Mouse (Mus musculus) kidney, embryonic 15.5 days (tissue): ENCODE measurements around the gene Plekhj1. TPM values are rescaled to one million over a fixed set of nuclear protein-coding genes. Genes with fewer than 3 reads are reported as not detected.

Experiments used
- ATAC-seq: fragments of 200-750 bp; cut with Nextera tagmentation; replicated peaks from 2 replicates; pipeline ENCODE4 v1.8.0; 2017; ENCODE audit warnings: moderate TSS enrichment; ENCODE audit not compliant: low FRiP score
- H3K27ac ChIP-seq: fragments of 300-500 bp; sonication (generic); 2 replicates; pipeline ENCODE4 v1.5.1; 2015; ENCODE audit warnings: mild to moderate bottlenecking, inconsistent platforms
- H3K27me3 ChIP-seq: fragments of 300-500 bp; sonication (generic); 2 replicates; pipeline ENCODE4 v1.6.1; 2015; ENCODE audit warnings: inconsistent platforms
- H3K36me3 ChIP-seq: fragments of 300-500 bp; sonication (generic); 2 replicates; pipeline ENCODE4 v1.6.1; 2015; ENCODE audit warnings: inconsistent platforms
- H3K4me1 ChIP-seq: fragments of 300-500 bp; sonication (generic); 2 replicates; pipeline ENCODE4 v1.6.1; 2015; ENCODE audit warnings: inconsistent platforms
- H3K4me2 ChIP-seq: fragments of 300-500 bp; sonication (generic); 2 replicates; pipeline ENCODE4 v1.6.1; 2015; ENCODE audit warnings: moderate library complexity, mild to moderate bottlenecking, inconsistent platforms
- H3K4me3 ChIP-seq: fragments of 300-500 bp; sonication (generic); replicated peaks from 2 replicates; pipeline ENCODE4 v1.5.1; 2015; ENCODE audit warnings: mild to moderate bottlenecking, inconsistent platforms
- H3K9ac ChIP-seq: fragments of 300-500 bp; sonication (generic); 2 replicates; pipeline ENCODE4 v1.6.1; 2015; ENCODE audit warnings: mild to moderate bottlenecking, inconsistent platforms
- H3K9me3 ChIP-seq: fragments of 300-500 bp; sonication (generic); replicated peaks from 2 replicates; pipeline ENCODE4 v1.6.1; 2016; ENCODE audit warnings: inconsistent platforms
- WGBS: fragments of 180-500 bp; shearing (Covaris S2); methylation state at CpG from one replicate; pipeline ENCODE4 v1.1.7; 2015; ENCODE audit warnings: mixed read lengths; 5-methylcytosine and 5-hydroxymethylcytosine counted together
- polyA plus RNA-seq: library from polyadenylated mRNA; unstranded; fragments of >200 nt; fragmentation: Nextera tagmentation; extraction: Ambion mirVana; gene quantifications from 2 replicates; pipeline ENCODE4 v1.2.1, GENCODE M21; 2015

The Plekhj1 gene
- polyA plus RNA-seq, 1 experiment from 2014 or later, result 126 TPM

DNA sequence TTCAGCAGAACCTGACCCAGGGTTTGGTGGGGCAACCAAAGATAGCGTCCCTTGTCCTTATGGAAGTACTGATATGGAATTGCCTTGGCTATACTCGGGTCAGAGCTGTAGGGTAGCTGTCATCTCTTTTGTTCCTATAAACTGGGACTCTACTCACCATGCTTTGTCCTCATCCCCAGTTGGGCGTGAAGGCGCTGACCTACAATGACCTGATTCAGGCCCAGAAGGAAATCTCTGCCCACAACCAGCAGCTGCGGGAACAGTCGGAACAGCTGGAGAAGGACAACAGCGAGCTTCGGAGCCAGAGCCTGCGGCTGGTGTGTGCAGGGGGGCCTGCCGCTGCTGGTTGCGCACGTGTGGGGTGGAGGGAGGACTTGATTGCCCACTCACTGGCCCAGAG is 13.6 kb downstream of the Plekhj1 start:
- WGBS, result 86% methylated on average over 12 of the region's 12 CpGs

DNA sequence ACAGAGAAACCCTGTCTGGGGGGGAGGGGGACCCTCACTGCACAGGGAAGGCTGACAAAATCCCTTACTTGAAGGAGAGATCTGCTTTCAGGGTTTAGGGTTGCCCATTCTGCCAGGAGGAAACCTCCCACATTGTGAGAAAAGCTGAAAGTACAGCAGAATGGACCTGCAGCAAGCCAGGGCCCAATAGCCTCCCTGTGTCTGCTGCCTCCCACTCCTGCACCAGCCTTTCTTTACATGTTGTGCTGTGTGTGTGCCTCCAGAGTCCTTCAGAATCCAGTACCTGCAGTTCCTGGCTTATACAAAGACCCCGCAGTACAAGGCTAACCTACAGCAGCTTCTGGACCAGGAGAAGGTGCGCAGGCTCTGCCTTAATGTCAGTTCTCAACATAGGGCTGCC is 14.1 kb downstream of the Plekhj1 start:
- no peaks in the 10 kb centered on the region for H3K9me3 ChIP-seq
- H3K4me3 ChIP-seq, result no peak overlapping the region
- H3K36me3 ChIP-seq, result peaks cover 100% of the 10 kb centered on the region
- H3K4me2 ChIP-seq, result no peak overlapping the region
- H3K4me1 ChIP-seq, result no peaks in the 10 kb centered on the region
- H3K9ac ChIP-seq, result no peak overlapping the region
- H3K27ac ChIP-seq, result no peak overlapping the region
- no peak for ATAC-seq
- H3K27me3 ChIP-seq, result no peaks in the 10 kb centered on the region
- WGBS, result 100% methylated on average over 2 of the region's 2 CpGs

More for the DNA sequence above, 13.6 kb downstream of the Plekhj1 start:
- peaks cover 99% of the 10 kb centered on the region for H3K36me3 ChIP-seq
- H3K4me1 ChIP-seq, result no peaks in the 10 kb centered on the region
- no peak overlapping the region for H3K4me3 ChIP-seq
- no peak overlapping the region for H3K27ac ChIP-seq
- no peak overlapping the region for H3K4me2 ChIP-seq
- ATAC-seq, result no peak
- H3K9ac ChIP-seq, result no peak overlapping the region
- no peaks in the 10 kb centered on the region for H3K9me3 ChIP-seq
- H3K27me3 ChIP-seq, result no peaks in the 10 kb centered on the region

- no peak for ATAC-seq
- Histone ChIP-seq H3K36me3 (peaks cover 100% of the 10 kb centered on the region), H3K27me3 (no peaks in the 10 kb centered on the region), H3K9ac (no peak overlapping the region), H3K4me2 (no peak overlapping the region), H3K4me1 (no peaks in the 10 kb centered on the region), H3K27ac (no peak overlapping the region), H3K4me3 (no peak overlapping the region), H3K9me3 (no peaks in the 10 kb centered on the region)
These were observed 18.9 kb downstream of the Plekhj1 start for GRCm38 (mm10) chr10:80779565-80779964.

DNA sequence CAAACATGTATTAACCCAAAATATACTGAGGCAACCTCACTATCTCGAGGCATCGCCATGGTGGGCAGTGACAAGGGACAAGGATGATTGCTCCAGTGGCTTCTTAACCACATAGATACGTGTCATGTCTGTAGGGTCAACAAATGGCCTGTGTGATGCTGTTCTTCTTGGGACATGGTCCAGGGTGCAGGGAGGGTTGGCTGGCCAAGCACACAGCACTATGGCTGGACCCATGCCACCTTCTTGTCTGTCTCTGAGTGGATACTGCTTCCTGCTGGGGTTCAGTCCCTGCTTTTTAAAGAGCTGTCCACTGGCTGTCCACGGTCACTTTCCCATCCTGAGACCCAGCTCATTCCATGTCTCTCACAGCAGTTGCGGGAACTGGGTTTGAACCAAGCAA is 21.3 kb downstream of the Plekhj1 start:
- H3K27me3 ChIP-seq, result no peaks in the 10 kb centered on the region
- no peaks in the 10 kb centered on the region for H3K4me1 ChIP-seq
- no peak overlapping the region for H3K4me3 ChIP-seq
- 91% methylated on average over 5 of the region's 5 CpGs for WGBS
- H3K9me3 ChIP-seq, result no peaks in the 10 kb centered on the region
- H3K36me3 ChIP-seq, result peaks cover 100% of the 10 kb centered on the region
- ATAC-seq, result no peak
- H3K27ac ChIP-seq, result no peak overlapping the region
- H3K9ac ChIP-seq, result no peak overlapping the region
- no peak overlapping the region for H3K4me2 ChIP-seq

DNA sequence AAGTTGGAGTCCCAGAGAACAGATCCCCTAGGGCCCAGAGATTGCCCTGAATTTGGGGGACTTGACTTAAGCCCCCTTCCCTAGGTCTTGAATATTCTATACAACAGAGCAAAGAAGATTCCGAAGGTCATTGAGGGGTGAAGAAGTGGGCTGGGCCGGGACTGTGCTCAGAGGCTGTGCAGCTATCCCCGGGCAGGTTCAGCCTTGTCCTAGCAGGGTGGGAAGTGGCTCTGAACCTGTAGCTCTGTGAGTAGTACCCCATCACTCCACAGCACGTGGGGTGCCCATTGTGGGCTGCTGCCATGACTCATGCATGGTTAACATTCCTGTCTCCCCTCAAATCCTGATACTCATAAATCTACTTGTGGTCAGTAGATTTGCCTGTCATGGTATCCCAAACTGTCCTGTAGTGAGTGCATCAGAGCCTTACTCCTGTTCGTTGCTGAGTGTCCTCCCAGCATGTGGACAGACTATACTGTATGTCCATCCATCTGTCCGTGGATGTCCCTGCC is 22.0 kb downstream of the Plekhj1 start:
- Histone ChIP-seq H3K9ac (no peak overlapping the region), H3K4me2 (no peak overlapping the region), H3K4me1 (no peaks in the 10 kb centered on the region), H3K27ac (no peak overlapping the region), H3K9me3 (no peaks in the 10 kb centered on the region), H3K27me3 (no peaks in the 10 kb centered on the region), H3K36me3 (peaks cover 100% of the 10 kb centered on the region), H3K4me3 (no peak overlapping the region)
- no peak for ATAC-seq
- 85% methylated on average over 6 of the region's 6 CpGs for WGBS

GRCm38 (mm10) chr10:80775731-80776130 is 22.7 kb downstream of the Plekhj1 start:
- H3K9me3 ChIP-seq, result no peaks in the 10 kb centered on the region
- H3K27ac ChIP-seq, result no peak overlapping the region
- WGBS, result 89% methylated on average over 4 of the region's 4 CpGs
- H3K27me3 ChIP-seq, result no peaks in the 10 kb centered on the region
- no peaks in the 10 kb centered on the region for H3K4me1 ChIP-seq
- no peak for ATAC-seq
- peaks cover 100% of the 10 kb centered on the region for H3K36me3 ChIP-seq
- H3K9ac ChIP-seq, result no peak overlapping the region
- H3K4me3 ChIP-seq, result no peak overlapping the region
- no peak overlapping the region for H3K4me2 ChIP-seq

DNA sequence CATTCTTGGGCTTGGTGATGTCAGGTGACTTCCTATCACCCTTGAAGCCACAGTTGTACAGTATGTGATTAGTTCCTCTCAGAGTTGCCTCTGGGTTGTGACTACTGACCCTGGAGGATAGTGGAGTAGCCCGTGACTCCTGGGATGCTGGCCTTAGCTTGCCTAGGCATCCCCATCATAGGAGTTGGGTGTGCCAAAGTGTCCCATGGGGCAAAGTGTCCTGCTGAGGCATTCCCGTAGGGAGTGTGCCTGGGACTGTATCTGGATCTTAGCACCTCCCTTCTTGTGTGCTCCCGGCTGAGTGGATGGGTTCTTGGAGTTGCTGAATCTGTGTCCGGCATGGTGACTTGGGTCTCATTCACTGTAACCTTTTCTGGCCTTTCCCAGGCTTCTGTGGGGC is 23.4 kb downstream of the Plekhj1 start:
- H3K9ac ChIP-seq, result no peak overlapping the region
- H3K4me2 ChIP-seq, result no peak overlapping the region
- H3K9me3 ChIP-seq, result no peaks in the 10 kb centered on the region
- peaks cover 100% of the 10 kb centered on the region for H3K36me3 ChIP-seq
- 90% methylated on average over 4 of the region's 4 CpGs for WGBS
- no peak overlapping the region for H3K27ac ChIP-seq
- no peaks in the 10 kb centered on the region for H3K27me3 ChIP-seq
- no peak for ATAC-seq
- no peaks in the 10 kb centered on the region for H3K4me1 ChIP-seq
- no peak overlapping the region for H3K4me3 ChIP-seq

DNA sequence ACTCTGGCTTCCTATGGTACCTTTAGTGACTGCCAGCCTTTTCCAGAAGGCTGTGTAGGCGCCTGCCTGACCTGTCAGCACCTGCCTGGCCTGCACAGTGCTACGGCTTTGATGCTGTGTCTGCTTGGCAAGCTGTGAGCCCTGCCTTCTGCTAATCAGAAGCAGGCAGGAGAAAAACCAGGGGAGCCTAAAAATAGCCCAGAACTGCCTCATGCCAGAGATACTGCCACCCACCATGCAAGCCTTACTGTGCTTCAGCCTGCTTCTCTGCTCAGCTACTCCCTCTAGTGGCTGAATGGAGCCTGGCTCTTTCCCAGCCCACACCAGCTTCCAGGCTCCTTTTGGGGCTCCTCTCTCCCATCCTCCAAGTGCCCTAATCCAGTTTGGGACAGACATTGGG is 23.9 kb downstream of the Plekhj1 start:
- no peak overlapping the region for H3K4me3 ChIP-seq
- H3K27me3 ChIP-seq, result no peaks in the 10 kb centered on the region
- peak overlapping the region; percentile 39; the same call in 1 of the 2 replicates for H3K27ac ChIP-seq
- no peak overlapping the region for H3K4me2 ChIP-seq
- no peaks in the 10 kb centered on the region for H3K4me1 ChIP-seq
- ATAC-seq, result no peak
- H3K9ac ChIP-seq, result no peak overlapping the region
- peaks cover 100% of the 10 kb centered on the region for H3K36me3 ChIP-seq
- H3K9me3 ChIP-seq, result no peaks in the 10 kb centered on the region
- 79% methylated on average over 2 of the region's 2 CpGs for WGBS

GRCm38 (mm10) chr10:80773816-80774215 is 24.6 kb downstream of the Plekhj1 start:
- Histone ChIP-seq H3K4me2 (no peak overlapping the region), H3K9me3 (no peaks in the 10 kb centered on the region), H3K27me3 (no peaks in the 10 kb centered on the region), H3K27ac (no peak overlapping the region), H3K4me3 (no peak overlapping the region), H3K36me3 (peaks cover 100% of the 10 kb centered on the region), H3K9ac (no peak overlapping the region), H3K4me1 (no peaks in the 10 kb centered on the region)
- ATAC-seq, result no peak
- 81% methylated on average over 5 of the region's 5 CpGs for WGBS

- H3K27me3 ChIP-seq, result no peaks in the 10 kb centered on the region
- ATAC-seq, result no peak
- no peak overlapping the region for H3K4me2 ChIP-seq
- H3K9me3 ChIP-seq, result no peaks in the 10 kb centered on the region
- no peak overlapping the region for H3K9ac ChIP-seq
- H3K4me3 ChIP-seq, result no peak overlapping the region
- 90% methylated on average over 6 of the region's 6 CpGs for WGBS
- peaks cover 5% of the 10 kb centered on the region; the same call in 1 of the 2 replicates for H3K4me1 ChIP-seq
- H3K36me3 ChIP-seq, result peaks cover 82% of the 10 kb centered on the region
- H3K27ac ChIP-seq, result no peak overlapping the region
These were observed 30.1 kb downstream of the Plekhj1 start for GRCm38 (mm10) chr10:80768365-80768764.

DNA sequence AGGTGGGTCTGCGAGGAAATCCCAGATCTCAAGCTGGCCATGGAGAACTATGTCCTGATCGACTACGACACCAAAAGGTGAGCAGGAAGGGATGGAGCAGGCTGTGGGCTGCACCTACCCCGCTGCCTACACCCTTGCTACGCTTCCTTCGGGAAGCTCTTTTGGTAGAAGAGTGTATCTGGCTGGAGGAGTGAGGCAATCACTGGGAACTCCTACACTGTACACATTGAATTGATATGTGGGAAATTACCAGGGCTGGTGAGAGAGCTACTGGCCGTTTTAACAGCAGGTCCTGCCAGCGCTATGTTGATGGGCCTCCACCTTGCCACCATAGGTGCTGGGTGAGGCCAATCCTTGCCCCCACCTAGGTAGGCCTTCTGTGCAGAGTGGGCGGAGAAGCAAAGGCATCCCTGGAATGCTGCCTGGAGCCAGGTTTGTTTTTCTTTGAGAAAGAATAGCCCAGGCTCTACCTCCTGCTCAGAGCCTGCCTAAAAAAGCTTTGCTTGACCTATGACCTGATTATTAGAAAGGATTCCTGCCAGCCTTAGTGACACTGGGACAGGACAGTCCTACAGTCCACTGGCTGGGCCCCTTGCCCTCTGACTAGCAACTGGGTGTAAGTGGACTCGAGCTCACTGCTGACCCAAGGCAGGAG is 32.1 kb downstream of the Plekhj1 start:
- ATAC-seq, result no peak
- Histone ChIP-seq H3K27me3 (no peaks in the 10 kb centered on the region), H3K36me3 (peaks cover 62% of the 10 kb centered on the region), H3K9ac (no peak overlapping the region), H3K4me2 (no peak overlapping the region), H3K4me3 (no peak overlapping the region), H3K4me1 (peaks cover 10% of the 10 kb centered on the region), H3K9me3 (no peaks in the 10 kb centered on the region), H3K27ac (peak overlapping the region; percentile 41; the same call in 1 of the 2 replicates)
- WGBS, result 84% methylated on average over 10 of the region's 10 CpGs

- no peak overlapping the region for H3K9ac ChIP-seq
- H3K4me3 ChIP-seq, result no peak overlapping the region
- peaks cover 56% of the 10 kb centered on the region for H3K36me3 ChIP-seq
- 0 out of 2 replicates have a peak overlapping the region, but pooled peaks have one; percentile 41 for H3K27ac ChIP-seq
- no peaks in the 10 kb centered on the region for H3K27me3 ChIP-seq
- no peaks in the 10 kb centered on the region for H3K9me3 ChIP-seq
- no peak overlapping the region for H3K4me2 ChIP-seq
- H3K4me1 ChIP-seq, result peaks cover 16% of the 10 kb centered on the region
- ATAC-seq, result no peak
- 80% methylated on average over 2 of the region's 2 CpGs for WGBS
These were observed 32.7 kb downstream of the Plekhj1 start for GRCm38 (mm10) chr10:80765746-80766145.

DNA sequence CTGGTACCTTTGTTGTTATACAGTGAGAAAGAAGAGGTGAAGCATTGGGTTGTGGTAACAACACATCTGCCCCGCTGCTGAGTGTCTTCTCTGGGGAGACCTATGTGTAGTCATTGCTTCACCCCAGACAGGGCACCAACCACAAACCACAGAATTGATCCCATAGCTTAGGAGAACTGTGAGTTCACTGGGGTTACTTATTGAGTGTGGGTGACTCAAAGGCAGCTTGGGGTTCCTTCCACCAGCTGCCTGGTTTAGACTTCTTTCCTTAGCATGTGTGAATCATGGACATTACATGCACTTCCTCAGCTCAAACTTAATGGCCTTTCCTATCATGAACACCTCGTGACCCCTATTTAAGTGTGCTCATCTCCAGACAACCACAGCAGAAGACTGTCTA is 34.9 kb downstream of the Plekhj1 start:
- peaks cover 35% of the 10 kb centered on the region for H3K36me3 ChIP-seq
- no peak overlapping the region for H3K9ac ChIP-seq
- no peak overlapping the region for H3K27ac ChIP-seq
- 95% methylated on average over 2 of the region's 2 CpGs for WGBS
- H3K4me3 ChIP-seq, result no peak overlapping the region
- H3K9me3 ChIP-seq, result no peaks in the 10 kb centered on the region
- H3K4me2 ChIP-seq, result no peak overlapping the region
- peaks cover 29% of the 10 kb centered on the region for H3K4me1 ChIP-seq
- no peaks in the 10 kb centered on the region for H3K27me3 ChIP-seq
- no peak for ATAC-seq
